Mouse (Mus musculus) liver, postnatal 0 days (tissue): Measurements from ENCODE around the gene Muc20.

ENCODE experiments used
- CTCF ChIP-seq: sonication (generic); IDR thresholded peaks from 2 replicates; pipeline ENCODE4 v1.5.1; 2016; ENCODE audit warnings: antibody characterized with exemption, low read depth
- EP300 ChIP-seq: IDR thresholded peaks from 2 replicates; pipeline ENCODE4 v1.6.1; 2016; ENCODE audit warnings: antibody characterized with exemption, low read depth, mild to moderate bottlenecking

DNA sequence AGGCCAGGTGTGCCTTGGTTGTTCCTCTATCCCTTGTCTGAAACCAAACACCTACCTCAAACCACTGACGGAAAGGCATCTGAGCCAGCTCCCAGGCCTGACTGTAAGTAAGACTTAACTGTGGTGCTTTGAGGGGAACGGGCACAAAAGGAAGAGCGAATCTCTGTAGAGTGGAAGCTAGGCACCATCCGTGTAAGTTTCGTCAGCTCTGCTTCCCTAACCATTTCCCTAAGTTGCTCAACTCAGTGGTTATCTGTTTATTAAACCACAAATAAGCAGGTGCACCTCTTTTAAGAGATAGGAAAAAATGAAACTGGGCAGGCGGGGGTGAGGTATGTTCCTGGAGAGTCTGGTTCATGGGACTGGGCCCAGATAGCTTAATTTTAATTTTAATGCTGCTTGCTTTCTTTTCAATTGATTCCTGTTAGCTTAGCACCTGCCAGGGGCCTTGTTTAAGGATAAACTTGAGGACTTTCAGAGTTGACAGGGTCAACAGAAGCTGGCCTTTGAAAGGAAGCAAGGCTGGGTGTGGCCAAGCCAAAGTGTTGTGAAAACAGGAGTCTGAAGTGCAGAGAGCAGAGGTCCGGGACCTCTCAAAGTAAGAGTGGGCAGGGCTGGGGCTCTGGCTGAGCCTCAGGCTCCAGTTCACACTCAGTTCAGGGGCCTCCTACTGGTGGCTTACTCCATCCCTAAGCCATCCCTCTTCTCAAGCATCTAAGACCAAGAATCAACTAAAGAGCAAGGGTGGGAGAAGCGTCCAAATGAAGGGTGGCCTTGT lies 10.4 kb upstream of the Muc20 start:
- TF ChIP-seq CTCF = no peak
- no peak for TF ChIP-seq EP300
